Mouse (Mus musculus) stomach, postnatal 0 days (tissue): ENCODE measurements around the gene Lyrm7.

Experiments used
- CTCF ChIP-seq: IDR thresholded peaks from 2 replicates; pipeline ENCODE4 v1.5.1; 2016; ENCODE audit warnings: antibody characterized with exemption, low read depth, mild to moderate bottlenecking, moderate library complexity
- EP300 ChIP-seq: optimal IDR thresholded peaks from 2 replicates; pipeline ENCODE3; 2016; ENCODE audit warnings: antibody characterized with exemption

- TF ChIP-seq EP300 (no peak), CTCF (no peak)
Observed at GRCm38 (mm10) chr11:54826819-54827218, 33.9 kb downstream of the Lyrm7 start.
